Mouse (Mus musculus) myocyte (in vitro differentiated cells): ENCODE measurements around the gene Trpc1.

Source experiments
- E2F4 ChIP-seq: IDR thresholded peaks from one replicate; pipeline ENCODE4 v1.6.1; 2011; ENCODE audit warnings: mild to moderate bottlenecking, control low read depth, moderate library complexity; ENCODE audit not compliant: insufficient read depth
- MAX ChIP-seq: IDR thresholded peaks from one replicate; pipeline ENCODE4 v1.6.1; 2011; ENCODE audit warnings: low read depth, mild to moderate bottlenecking, control low read depth
- MYOD1 ChIP-seq, 3 experiments: IDR thresholded peaks; one replicate each; pipeline ENCODE4 v1.6.1; 2011; ENCODE audit warnings: control low read depth in 2 of 3, low read depth in 2 of 3, mild to moderate bottlenecking in 2 of 3, moderate library complexity in 1 of 3; ENCODE audit not compliant: insufficient read length in 2 of 3, control insufficient read depth in 1 of 3
- MYOG ChIP-seq, 3 experiments: IDR thresholded peaks; one replicate each; pipeline ENCODE4 v1.6.1; 2011; ENCODE audit warnings: control low read depth in 2 of 3, low read depth in 2 of 3, mild to moderate bottlenecking in 2 of 3; ENCODE audit not compliant: insufficient read length in 2 of 3, control insufficient read depth in 1 of 3, insufficient read depth in 1 of 3
- POLR2A ChIP-seq: IDR thresholded peaks from one replicate; pipeline ENCODE4 v1.6.1; 2011; ENCODE audit warnings: low read depth, mild to moderate bottlenecking, control low read depth, moderate library complexity; ENCODE audit not compliant: insufficient read length
- REST ChIP-seq: IDR thresholded peaks from one replicate; pipeline ENCODE4 v1.6.1; 2011; ENCODE audit warnings: mild to moderate bottlenecking, control low read depth, moderate library complexity; ENCODE audit not compliant: insufficient read depth, insufficient read length
- TCF12 ChIP-seq: IDR thresholded peaks from one replicate; pipeline ENCODE4 v1.6.1; 2011; ENCODE audit warnings: mild to moderate bottlenecking, control low read depth; ENCODE audit not compliant: poor library complexity, insufficient read depth, severe bottlenecking

DNA sequence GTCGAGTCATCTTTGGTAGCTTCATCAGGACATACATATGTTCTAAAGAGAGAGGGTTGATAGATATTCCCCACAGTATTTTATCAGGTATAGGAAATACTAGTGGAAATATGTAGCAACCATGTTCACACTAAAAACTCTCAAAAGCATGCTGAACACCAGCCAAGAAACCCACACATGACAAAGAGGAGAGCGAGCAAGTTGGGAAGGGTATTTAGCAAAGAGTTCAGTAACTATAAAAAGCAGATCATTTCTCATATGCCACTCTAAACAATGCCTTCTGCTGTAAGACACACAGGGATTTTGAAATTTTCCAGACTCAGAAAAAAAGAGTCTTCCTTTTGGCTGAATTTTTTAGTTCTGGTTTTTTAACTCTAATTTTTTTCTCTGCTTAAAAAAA, 21.5 kb upstream of the Trpc1 start:
- TF ChIP-seq MAX (no peak), POLR2A (no peak), E2F4 (no peak), REST (no peak), MYOG (IDR thresholded peaks at IDR 0.05; ENCODE audit: control insufficient read depth in 1 of 3, insufficient read depth in 1 of 3, insufficient read length in 2 of 3, low read depth in 2 of 3) (no peak), TCF12 (no peak), MYOD1 (IDR thresholded peaks at IDR 0.05; ENCODE audit: control insufficient read depth in 1 of 3, insufficient read length in 2 of 3, low read depth in 2 of 3) (no peak)
